Mouse (Mus musculus) G1E (cell line): ENCODE data around the gene Thada. TPM values are rescaled to one million over a fixed set of nuclear protein-coding genes. Genes with fewer than 3 reads are reported as not detected.
A peak's percentile ranks its signal among the peaks of the same experiment; 100 is the strongest.

ENCODE experiments used
- ATAC-seq: 2 replicates; pipeline ENCODE4 v1.8.0; 2016; ENCODE audit warnings: mild to moderate bottlenecking; ENCODE audit not compliant: insufficient number of reproducible peaks, poor library complexity, low FRiP score, severe bottlenecking; ENCODE audit errors: extremely low read depth
- DNase-seq: peaks from one replicate; pipeline ENCODE4 v3.0.0; 2012; ENCODE audit warnings: low spot score
- H3K27me3 ChIP-seq: 2 replicates; pipeline ENCODE4 v1.6.1; 2012; ENCODE audit warnings: mild to moderate bottlenecking, low read length, inconsistent platforms; ENCODE audit not compliant: insufficient read depth
- H3K36me3 ChIP-seq: replicated peaks from 2 replicates; pipeline ENCODE3; 2012; ENCODE audit warnings: mild to moderate bottlenecking, inconsistent platforms
- H3K4me1 ChIP-seq: 2 replicates; pipeline ENCODE4 v1.6.1; 2012; ENCODE audit warnings: low read depth, low read length, inconsistent platforms, mixed read lengths; ENCODE audit not compliant: insufficient read depth
- H3K4me3 ChIP-seq: 2 replicates; pipeline ENCODE4 v1.5.1; 2012; ENCODE audit warnings: low read depth, mild to moderate bottlenecking, inconsistent platforms, low read length, moderate library complexity, mixed read lengths
- H3K9me3 ChIP-seq: replicated peaks from 2 replicates; pipeline ENCODE4 v1.6.1; 2012; ENCODE audit warnings: inconsistent platforms
- CTCF ChIP-seq: IDR thresholded peaks from 2 replicates; pipeline ENCODE4 v1.5.1; 2012; ENCODE audit warnings: low read depth, low read length, inconsistent platforms, mixed read lengths
- GATA1 ChIP-seq: IDR thresholded peaks from 2 replicates; pipeline ENCODE4 v1.6.1; 2012; ENCODE audit warnings: borderline replicate concordance, low read length, inconsistent platforms, mixed read lengths
- GATA2 ChIP-seq: IDR thresholded peaks from 2 replicates; pipeline ENCODE4 v1.6.1; 2012; ENCODE audit warnings: low read depth, low read length, inconsistent platforms, borderline replicate concordance
- POLR2AphosphoS5 ChIP-seq: IDR thresholded peaks from 2 replicates; pipeline ENCODE4 v1.6.1; 2012; ENCODE audit warnings: low read depth, low read length, inconsistent platforms; ENCODE audit not compliant: insufficient replicate concordance
- TAL1 ChIP-seq: conservative IDR thresholded peaks from 2 replicates; pipeline ENCODE4 v1.6.1; 2012; ENCODE audit warnings: low read depth, low read length, inconsistent platforms, mixed read lengths
- polyA plus RNA-seq: library from polyadenylated mRNA; stranded (reverse); fragments of >175 nt; gene quantifications from 2 replicates; pipeline ENCODE4 v1.2.3, GENCODE M21; 2012
- total RNA-seq, 2 experiments: library from RNA; stranded (forward) in 1 of 2; stranded (reverse) in 1 of 2; fragments of 200-1000 nt in 1 of 2; fragments of >200 nt in 1 of 2; fragmentation: Nextera tagmentation in 1 of 2; gene quantifications; 2 replicates each; pipeline ENCODE4 v1.2.3; 2014 to 2017

Gene Thada
- total and polyA plus RNA-seq, 3 experiments: 2.8 to 55.2 (median 28.1) TPM

DNA sequence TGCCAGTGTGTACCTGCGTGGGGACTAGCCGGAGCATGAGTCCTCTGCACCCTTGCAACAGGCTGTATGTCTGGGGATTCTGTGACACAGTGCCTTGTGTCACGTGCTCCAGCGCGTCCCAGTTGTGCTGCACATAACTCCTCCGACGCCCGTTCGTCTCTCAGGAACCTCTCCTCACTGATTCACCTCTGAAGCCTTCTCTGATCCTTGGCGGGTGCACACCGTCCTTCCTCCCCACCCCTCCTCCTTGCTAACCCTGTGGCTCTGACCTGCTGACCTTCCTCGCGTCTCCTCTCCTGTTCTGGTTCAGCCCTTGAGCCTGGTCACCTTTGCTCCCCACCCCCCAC, 309.8 kb downstream of the Thada start:
- Histone ChIP-seq H3K27me3 (no peaks in the 10 kb centered on the region), H3K9me3 (no peaks in the 10 kb centered on the region), H3K4me1 (peaks cover 92% of the 10 kb centered on the region), H3K36me3 (no peaks in the 10 kb centered on the region), H3K4me3 (no peak overlapping the region; the same call in 1 of the 2 replicates)
- DNase-seq (no peak), ATAC-seq (no peak)
- TF ChIP-seq POLR2AphosphoS5: no peak

GRCm38 (mm10) chr17:84155516-84156226, 310.3 kb downstream of the Thada start:
- no peak for ATAC-seq
- H3K4me3 ChIP-seq: no peak overlapping the region; the same call in 1 of the 2 replicates
- H3K9me3 ChIP-seq: no peaks in the 10 kb centered on the region
- no peaks in the 10 kb centered on the region for H3K36me3 ChIP-seq
- TF ChIP-seq POLR2AphosphoS5 (no peak), TAL1 (no peak), GATA1 (no peak), GATA2 (no peak), CTCF (no peak)
- DNase-seq: no peak
- no peaks in the 10 kb centered on the region for H3K27me3 ChIP-seq
- peaks cover 91% of the 10 kb centered on the region for H3K4me1 ChIP-seq

GRCm38 (mm10) chr17:84155029-84155338, 311.0 kb downstream of the Thada start:
- peaks cover 91% of the 10 kb centered on the region for H3K4me1 ChIP-seq
- ATAC-seq (no peak), DNase-seq (no peak)
- no peaks in the 10 kb centered on the region for H3K27me3 ChIP-seq
- no peak for TF ChIP-seq POLR2AphosphoS5
- no peak for TF ChIP-seq CTCF
- TF ChIP-seq TAL1: no peak
- TF ChIP-seq GATA1: no peak
- TF ChIP-seq GATA2: no peak
- no peaks in the 10 kb centered on the region for H3K36me3 ChIP-seq
- H3K4me3 ChIP-seq: no peak overlapping the region
- no peaks in the 10 kb centered on the region for H3K9me3 ChIP-seq

GRCm38 (mm10) chr17:84154302-84155028, 311.5 kb downstream of the Thada start:
- DNase-seq (no peak), ATAC-seq (peak; percentile 22; the same call in 1 of the 2 replicates)
- peaks cover 93% of the 10 kb centered on the region for H3K4me1 ChIP-seq
- no peaks in the 10 kb centered on the region for H3K27me3 ChIP-seq
- no peaks in the 10 kb centered on the region for H3K9me3 ChIP-seq
- TF ChIP-seq POLR2AphosphoS5 (no peak), TAL1 (no peak), GATA1 (no peak), GATA2 (no peak), CTCF (no peak)
- H3K4me3 ChIP-seq: no peak overlapping the region; the same call in 1 of the 2 replicates
- no peaks in the 10 kb centered on the region for H3K36me3 ChIP-seq

DNA sequence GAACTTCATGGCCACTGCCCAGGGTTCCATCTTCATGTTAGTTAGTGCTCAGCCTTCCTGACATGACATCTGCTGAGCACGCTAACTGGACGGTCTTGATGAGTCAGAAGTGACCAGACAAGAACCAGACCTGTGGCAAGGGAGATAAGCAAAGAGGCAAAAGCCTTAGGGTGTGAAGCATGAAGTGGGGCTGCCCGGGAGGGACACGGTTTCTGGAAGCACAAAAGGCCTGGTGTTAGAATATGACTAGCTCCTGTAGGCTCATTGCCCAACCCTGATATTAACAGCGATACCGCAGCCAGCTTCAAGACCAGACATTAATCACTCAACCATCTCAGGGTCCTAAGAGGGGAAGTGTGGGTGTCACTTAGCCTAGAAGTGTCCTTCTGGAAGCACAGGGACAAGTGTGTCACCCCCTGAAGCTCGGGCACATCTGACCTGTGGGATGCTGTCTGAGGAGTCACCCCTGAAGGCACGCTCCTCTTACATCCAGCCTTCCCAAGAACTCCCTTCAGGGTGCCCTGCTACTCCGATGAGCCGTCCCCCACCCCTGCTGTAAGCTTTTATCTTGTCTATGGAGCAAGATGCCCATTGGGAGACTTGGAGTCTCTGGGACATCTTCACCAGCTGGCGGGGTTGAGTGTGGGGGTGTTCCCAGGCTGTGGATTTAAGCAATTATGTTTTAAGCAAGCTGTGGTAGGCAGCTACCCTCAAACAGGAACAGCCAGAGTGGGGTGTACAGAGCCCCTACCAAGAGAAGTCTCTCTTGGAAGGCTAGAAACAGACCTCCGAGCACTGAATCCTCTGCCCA, 312.8 kb downstream of the Thada start:
- Histone ChIP-seq H3K36me3 (no peaks in the 10 kb centered on the region), H3K27me3 (no peaks in the 10 kb centered on the region), H3K4me3 (peak overlapping the region; percentile 5; the same call in 1 of the 2 replicates), H3K9me3 (no peaks in the 10 kb centered on the region), H3K4me1 (peaks cover 95% of the 10 kb centered on the region)
- TF ChIP-seq TAL1 (peak; percentile 55), GATA2 (no peak)
- DNase-seq (no peak), ATAC-seq (peak; percentile 47)

GRCm38 (mm10) chr17:84152206-84152975, 313.6 kb downstream of the Thada start:
- Histone ChIP-seq H3K9me3 (no peaks in the 10 kb centered on the region), H3K36me3 (no peaks in the 10 kb centered on the region), H3K4me3 (peak overlapping the region; percentile 5; the same call in 1 of the 2 replicates), H3K27me3 (no peaks in the 10 kb centered on the region), H3K4me1 (peaks cover 93% of the 10 kb centered on the region)
- TF ChIP-seq CTCF (no peak), GATA2 (no peak), TAL1 (no peak), GATA1 (no peak), POLR2AphosphoS5 (no peak)
- no peak for ATAC-seq
- DNase-seq: no peak
